Mouse (Mus musculus) cerebral cortex, adult 2 months (tissue): Measurements from ENCODE around the gene Pou2f1.

ENCODE experiments used
- WGBS: fragments of 180-500 bp; shearing (Covaris S2); methylation state at CpG from one replicate; pipeline ENCODE4 v1.1.7; 2018; 5-methylcytosine and 5-hydroxymethylcytosine counted together

Gene Pou2f1

DNA sequence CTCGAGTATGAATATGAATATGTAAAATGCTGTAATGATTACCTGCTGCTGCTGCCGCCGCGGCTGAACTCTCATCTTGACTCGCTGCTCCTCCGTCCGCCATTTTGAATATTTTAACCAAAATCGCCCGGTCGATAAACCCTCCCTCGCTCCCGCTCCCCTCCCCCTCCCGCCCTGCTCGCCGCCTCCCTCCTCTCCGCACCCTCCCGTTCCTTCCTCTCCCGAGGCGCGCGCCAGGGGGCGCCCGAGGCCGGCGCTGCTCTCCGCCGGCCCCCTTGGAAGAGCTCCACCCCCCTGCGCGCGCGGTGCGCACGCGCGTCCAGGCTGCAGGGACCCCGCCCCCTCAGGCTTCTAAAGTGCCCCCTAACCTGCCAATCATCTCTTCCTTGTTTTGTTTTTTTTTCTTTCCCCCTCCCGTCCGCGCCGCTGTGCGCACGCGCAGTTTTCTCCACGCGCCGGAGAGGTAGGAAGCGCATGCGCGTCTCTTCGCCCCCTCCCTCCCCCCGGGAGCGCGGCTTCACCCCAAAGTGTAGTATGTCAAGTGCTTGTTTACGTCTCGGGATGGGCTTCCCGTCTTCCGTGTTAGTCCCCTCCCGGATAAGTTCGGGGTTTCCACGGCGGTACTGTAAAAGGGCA is at the start of gene Pou2f1:
Gene Pou2f1, minus strand, starts transcription at position 159 of the 636 bp plus-strand sequence.
- 1% methylated on average over 60 of the region's 61 CpGs for WGBS

GRCm38 (mm10) chr1:166049046-166049827 is 46.8 kb upstream of the Pou2f1 start:
- whole genome bisulfite sequencing, result 27% methylated on average over 11 of the region's 11 CpGs

- under 1% methylated on average over 23 of the region's 23 CpGs for WGBS
Observed at GRCm38 (mm10) chr1:166048230-166048911, 45.9 kb upstream of the Pou2f1 start.

GRCm38 (mm10) chr1:166047505-166048170 is 45.2 kb upstream of the Pou2f1 start:
- WGBS, result 12% methylated on average over 25 of the region's 25 CpGs

- 72% methylated on average over 4 of the region's 4 CpGs for WGBS
Observed at GRCm38 (mm10) chr1:166045894-166046197, 43.4 kb upstream of the Pou2f1 start.

DNA sequence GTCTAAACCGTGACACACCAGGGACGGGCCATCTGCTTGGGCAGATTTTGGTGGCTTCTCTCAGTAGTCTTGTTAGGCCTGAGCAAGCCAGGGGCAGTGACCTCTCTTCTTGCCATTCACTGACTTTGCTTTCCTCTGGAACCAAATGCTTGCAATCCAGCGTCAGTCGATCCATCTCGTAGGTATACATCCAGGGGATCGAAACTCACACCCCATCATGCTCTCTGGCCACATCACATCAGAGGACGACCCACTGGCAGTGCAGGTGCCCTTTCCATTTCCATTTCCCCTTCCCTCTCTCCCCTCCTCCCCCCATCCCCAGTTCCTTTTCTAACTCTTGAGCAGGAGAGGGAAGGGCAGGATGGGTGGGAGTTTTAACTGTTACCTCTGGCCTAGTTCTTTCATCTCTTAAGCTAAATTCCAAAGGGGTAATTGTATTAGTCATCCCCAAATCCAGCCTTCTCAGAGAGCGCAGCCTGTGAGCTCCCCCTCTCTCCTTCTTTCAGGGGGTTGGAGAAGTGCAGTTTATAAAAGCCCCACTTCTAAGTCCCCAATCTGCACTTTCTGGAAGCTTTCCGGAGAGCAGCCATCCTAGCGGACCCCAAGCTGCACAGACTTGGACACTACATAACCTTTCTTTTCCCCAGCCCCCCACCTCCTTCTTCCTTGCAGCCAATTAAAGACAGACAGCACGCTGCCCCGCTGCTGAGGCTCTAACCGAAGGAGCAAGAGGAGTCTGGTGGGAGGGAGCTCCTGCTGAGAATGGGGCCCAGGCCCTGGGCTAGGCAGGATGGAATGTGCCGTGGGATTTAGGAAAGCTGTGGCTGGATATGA is 42.8 kb upstream of the Pou2f1 start:
- 67% methylated on average over 14 of the region's 14 CpGs for WGBS

DNA sequence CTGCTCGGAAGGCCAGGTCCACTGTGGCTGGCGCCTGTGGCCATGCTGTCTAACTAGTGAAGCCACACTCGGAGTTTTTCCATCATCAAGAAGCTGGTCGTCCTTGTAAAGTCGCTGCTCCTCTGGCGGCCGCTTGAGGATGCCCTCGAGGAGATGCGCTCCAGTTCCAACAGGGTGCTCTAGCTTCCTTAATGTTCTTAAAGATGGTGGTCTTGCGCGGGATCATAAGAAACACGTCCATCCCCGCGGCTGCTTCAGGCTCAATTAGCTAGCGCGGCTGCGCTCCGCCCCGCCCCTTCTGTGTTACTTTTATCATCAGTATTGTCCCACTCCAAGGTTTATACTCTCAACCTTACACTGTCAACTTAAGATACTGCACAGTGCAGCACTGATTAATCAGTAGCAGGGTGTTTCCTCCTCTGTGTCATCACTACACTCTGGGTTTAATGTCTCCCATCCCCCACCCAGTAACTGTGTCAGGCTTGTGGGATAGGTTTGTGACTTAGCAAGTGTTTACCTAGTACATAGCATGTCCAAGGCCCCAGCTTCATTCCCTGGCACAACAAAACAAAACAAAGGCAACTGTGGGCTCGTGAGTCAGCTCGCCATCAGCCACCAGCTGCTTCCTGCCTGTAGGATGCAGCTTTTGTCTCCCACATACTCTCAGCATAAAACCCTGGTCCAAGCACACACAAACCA is 41.1 kb upstream of the Pou2f1 start:
- 69% methylated on average over 21 of the region's 21 CpGs for WGBS

DNA sequence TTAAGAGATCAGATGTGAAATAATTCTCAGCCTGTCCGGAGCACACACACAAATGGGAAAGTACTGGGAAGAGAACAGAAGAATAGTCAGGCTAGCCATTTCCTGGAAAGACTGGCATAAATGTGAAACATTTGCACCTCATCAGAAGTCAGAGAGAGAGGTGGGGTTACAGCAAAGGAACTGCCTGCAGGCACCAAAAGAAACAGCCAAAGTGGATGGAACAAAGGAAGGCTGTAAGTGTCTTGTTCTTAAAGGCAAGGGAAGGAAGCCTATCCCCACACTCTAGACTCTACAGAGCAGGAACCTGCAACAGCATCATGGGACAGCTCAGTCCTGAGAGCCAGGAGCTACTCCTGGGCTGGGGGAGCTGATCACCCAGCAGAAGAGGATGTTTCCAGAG is 39.0 kb upstream of the Pou2f1 start:
- 62% methylated on average over 1 of the region's 1 CpGs for WGBS

DNA sequence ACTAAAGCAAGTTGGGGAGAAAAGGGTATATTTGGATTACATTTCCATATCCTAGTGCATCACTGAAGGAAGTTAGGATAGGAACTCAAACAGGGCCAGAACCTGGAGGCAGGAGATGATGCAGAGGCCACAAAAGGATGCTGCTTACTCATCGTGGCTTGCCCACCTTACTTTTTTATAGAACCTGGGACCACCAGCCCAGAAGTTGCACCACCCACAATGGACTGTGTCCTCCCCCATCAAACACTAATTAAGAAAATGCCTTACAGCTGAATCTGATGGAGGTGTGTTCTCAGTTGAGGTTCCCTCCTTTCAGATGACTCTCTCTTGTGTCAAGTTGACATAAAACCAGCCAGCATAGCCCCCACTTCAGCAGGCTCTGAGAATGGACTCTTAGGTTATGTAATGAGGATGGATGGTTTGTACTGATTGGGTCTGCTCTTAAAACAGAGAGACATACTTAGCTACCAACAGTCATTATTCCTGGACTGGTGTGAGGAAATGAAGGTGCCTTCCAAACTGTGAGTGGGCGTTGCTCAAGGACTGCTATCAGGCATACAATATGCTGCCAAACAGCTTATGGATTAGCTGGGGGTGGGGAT is 36.4 kb upstream of the Pou2f1 start:
- 71% methylated on average over 2 of the region's 2 CpGs for WGBS

- 47% methylated on average over 5 of the region's 5 CpGs for WGBS
Observed at GRCm38 (mm10) chr1:166035045-166035444, 32.6 kb upstream of the Pou2f1 start.

DNA sequence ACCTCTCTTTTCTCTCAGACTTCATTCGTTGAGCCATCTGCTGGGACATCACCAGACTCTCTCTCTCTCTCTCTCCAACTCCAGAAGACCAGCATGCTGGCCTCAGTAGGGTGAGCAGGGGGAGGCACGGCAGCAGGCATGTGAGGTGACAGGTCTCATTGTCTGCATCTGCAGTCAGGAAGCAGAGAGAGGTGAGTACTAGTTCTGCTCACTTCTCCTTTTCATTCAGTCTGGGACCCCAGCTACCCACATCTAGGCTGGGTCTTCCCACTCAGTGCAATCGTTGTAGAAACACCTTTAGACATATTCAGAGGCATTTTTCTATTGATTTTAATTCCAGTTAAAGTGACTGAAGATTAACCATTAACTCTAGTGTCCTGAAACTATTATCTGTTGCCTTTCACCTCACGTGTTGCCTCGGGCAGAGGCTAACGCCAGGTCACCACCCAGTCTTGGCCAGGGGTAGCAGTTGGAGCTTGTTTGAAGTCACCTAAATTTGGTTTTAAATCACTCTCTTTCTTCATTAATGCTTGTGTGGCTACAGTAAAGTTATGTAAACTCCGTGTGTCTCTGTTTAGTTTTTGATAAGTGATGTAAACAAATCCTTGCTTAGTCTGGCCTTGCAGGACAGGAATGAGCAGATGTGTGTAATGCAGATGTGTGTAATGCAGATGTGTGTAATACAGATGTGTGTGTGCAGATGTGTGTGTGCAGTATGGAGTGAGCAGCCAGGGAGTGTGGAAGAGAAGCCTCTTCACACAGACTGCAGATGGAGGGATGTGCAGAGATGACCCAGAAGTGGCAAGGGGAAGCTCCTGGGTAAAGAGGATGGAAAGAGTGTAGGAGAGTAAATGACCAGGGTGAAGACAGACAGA is 29.4 kb upstream of the Pou2f1 start:
- 83% methylated on average over 7 of the region's 7 CpGs for WGBS

DNA sequence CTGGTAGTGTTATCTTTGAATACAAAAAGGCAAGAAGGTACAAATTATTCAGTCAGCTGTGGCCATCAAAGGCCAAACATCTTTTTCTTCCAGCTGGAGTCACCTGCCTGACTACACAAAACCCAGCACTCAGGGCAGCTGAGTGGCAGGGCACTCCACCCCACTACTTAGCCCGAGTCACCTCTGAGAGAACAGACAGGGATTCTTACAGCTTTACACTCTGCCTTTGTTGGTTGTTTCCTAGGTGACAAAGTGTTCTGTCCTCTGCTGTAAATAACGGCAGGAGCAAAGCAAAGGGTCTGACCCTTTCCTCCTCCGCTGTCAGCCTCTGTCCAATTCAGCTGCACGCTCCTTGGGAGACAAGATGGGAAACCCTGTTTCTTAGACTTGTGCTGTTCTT is 21.5 kb upstream of the Pou2f1 start:
- whole genome bisulfite sequencing, result 77% methylated on average over 4 of the region's 4 CpGs

DNA sequence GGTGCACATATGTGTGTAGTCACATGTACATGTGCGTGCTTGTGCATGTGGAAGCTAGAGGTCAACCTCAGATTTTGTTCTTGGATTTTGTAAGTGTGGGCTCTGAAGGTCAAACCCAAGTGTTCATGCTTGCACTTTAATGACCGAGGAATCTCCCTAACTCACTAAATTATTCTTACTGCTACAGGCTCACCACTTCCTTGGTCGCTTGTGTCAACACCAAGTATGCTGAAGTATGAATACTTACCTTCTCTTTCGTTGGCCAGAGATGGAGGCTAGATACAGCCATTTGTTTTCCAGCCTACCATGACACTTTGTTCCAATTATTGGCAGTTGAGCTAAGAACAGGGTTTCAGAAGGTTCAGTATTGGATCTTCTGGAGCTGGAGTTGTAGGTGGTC is 14.7 kb upstream of the Pou2f1 start:
- 94% methylated on average over 4 of the region's 4 CpGs for WGBS

GRCm38 (mm10) chr1:166016306-166016705 is 13.8 kb upstream of the Pou2f1 start:
- 47% methylated on average over 4 of the region's 4 CpGs for WGBS

DNA sequence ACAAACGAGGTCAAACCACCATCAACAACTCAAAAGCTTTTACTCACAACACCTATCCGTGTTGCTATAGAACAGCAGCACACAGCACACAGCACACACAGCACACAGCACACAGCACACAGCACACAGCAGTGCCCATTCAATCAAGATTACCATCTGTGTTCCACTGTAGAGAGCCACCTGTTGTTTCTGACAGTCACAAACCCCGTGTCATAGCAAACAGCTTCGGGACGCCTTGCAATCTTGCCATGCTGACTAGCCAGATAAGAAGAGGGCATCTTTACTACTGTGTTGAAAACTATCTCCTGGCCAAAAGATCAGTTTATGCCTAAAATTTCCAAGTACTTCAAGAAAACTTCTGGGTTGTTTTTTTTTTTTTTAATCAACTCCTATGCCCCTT is 12.1 kb upstream of the Pou2f1 start:
- 77% methylated on average over 5 of the region's 5 CpGs for WGBS

DNA sequence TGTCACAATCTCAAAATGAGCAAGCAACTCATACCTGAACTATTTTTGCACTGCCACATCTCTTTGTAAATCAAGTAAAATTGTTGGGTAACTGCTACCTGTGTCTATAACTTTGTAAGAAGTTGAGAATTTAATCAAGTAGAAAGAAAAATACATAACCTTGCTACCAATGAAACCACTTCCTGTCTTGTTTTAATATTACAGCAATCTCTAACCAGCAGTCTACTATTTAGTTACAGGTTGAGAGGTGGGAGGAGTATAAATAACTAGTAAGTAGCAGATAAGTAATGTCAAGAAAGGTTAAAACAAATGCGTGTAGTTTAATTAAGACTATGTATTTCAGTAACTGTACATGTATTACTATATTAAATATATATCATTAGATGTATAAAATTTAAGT is 7.6 kb upstream of the Pou2f1 start:
- WGBS, result 98% methylated on average over 1 of the region's 1 CpGs

GRCm38 (mm10) chr1:166008634-166009350 is 6.3 kb upstream of the Pou2f1 start:
- WGBS, result 88% methylated on average over 5 of the region's 5 CpGs

DNA sequence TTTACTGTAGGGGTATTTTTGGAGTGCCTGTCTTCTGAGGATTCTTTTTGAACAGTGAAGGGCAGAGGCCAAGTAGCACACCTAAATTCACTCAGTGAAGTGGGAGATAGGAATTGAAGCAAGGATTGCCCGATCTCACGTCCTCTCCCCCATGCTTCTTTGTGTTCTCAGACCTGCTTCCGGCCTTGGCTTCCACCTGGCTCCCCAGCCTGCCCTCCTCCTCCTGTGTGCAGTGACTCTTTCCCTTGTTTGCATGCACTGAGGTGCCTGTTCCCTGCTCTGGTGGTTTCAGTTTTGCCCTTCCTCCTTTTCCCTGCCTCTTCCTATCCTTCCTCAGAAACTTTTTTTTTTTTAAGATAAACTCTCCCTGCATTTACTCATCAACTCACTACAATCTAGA is 4.5 kb upstream of the Pou2f1 start:
- WGBS, result 89% methylated on average over 3 of the region's 3 CpGs
